Mouse (Mus musculus): Measurements from ENCODE around the gene Slc15a1.

- TF ChIP-seq CTCF (IDR thresholded peaks at IDR 0.05; ENCODE audit: control insufficient read depth, insufficient read depth, insufficient read length) = no peak
- TF ChIP-seq MAX (IDR thresholded peaks at IDR 0.05) = no peak
- TF ChIP-seq MYOD1 (IDR thresholded peaks at IDR 0.05; ENCODE audit: control insufficient read depth, insufficient read length, low read depth) = no peak
- no peak for TF ChIP-seq USF1 (IDR thresholded peaks at IDR 0.05; ENCODE audit: low read depth)
- TF ChIP-seq MYOG (IDR thresholded peaks at IDR 0.05; ENCODE audit: control insufficient read depth, extremely low read depth, insufficient read length) = no peak
- no peak for TF ChIP-seq CEBPB (IDR thresholded peaks at IDR 0.05; ENCODE audit: low read depth)
Measured at GRCm38 (mm10) chr14:121422000-121422399, 83.1 kb downstream of the Slc15a1 start.

Data from C2C12 (cell line).